Mouse (Mus musculus): ENCODE data around the gene Celsr3.

- TF ChIP-seq CTCF (IDR thresholded peaks at IDR 0.05; ENCODE audit: low read depth, low read length) = no peak
- TF ChIP-seq POLR2A (IDR thresholded peaks at IDR 0.05; ENCODE audit: extremely low read depth, insufficient read depth, low read length) = no peak
Measured at GRCm38 (mm10) chr9:108831637-108832036, 5.5 kb downstream of the Celsr3 start.

Measured in liver, adult 2 months (tissue).